Mouse (Mus musculus) bone marrow macrophage, adult 2 months (primary cell): ENCODE results near the gene Car9.

ENCODE experiments used
- CTCF ChIP-seq: IDR thresholded peaks from 2 replicates; pipeline ENCODE4 v1.5.1; 2012; ENCODE audit warnings: low read depth, mild to moderate bottlenecking, low read length, moderate library complexity
- POLR2A ChIP-seq: IDR thresholded peaks from 2 replicates; pipeline ENCODE4 v1.6.1; 2012; ENCODE audit warnings: mild to moderate bottlenecking, low read depth, low read length, borderline replicate concordance

DNA sequence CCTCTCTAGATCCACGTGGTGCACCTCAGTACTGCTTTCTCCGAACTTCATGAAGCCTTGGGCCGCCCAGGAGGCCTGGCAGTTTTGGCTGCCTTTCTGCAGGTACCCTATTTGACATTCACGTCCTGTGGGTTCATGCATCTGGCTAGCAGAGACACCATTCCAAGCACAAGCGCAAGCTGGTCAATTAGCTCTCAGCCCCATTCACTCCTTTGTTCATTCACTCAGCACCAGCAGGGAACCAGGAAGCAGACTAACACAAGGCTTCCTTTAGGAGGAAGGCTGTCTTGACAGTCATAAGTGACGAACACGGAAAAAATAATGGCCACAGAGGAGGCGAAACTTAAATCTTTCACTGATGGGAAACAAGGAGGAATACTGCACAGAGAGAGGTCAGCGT lies 2.3 kb downstream of the Car9 start:
- TF ChIP-seq POLR2A (no peak), CTCF (no peak)
